Mouse (Mus musculus): Measurements from ENCODE around the gene Palld. TPM values are rescaled to one million over a fixed set of nuclear protein-coding genes. Genes with fewer than 3 reads are reported as not detected.

The Palld gene
- polyA plus RNA-seq, 1 experiment: 63.6 TPM

DNA sequence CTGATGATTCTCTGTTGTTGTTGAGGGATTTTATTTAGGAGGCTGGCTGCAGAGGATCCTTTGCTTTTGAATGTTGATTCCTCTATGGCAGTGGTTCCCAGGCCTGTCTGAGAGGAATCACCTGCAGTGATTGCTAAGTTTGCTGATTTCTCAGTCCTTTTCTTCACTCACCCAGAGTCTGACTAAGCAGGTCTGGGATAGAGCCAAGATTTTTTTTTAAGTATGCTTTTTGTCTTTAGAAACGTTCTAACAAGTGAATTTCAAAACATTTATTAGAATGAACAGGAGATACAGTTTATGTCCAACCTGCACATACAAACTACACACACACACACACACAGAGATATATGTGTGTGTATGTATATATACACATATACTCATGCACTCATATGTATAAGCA lies 211.1 kb downstream of the Palld start:
- Histone ChIP-seq H3K36me3 (ENCODE audit: control insufficient read depth, insufficient read depth, low read length, poor library complexity, severe bottlenecking) (no peaks in the 10 kb centered on the region), H3K9ac (ENCODE audit: low read depth, poor library complexity, severe bottlenecking) (no peak overlapping the region), H3K27ac (ENCODE audit: insufficient read depth, low read length) (no peak overlapping the region), H3K27me3 (ENCODE audit: control insufficient read depth, insufficient read depth, low read length, poor library complexity, severe bottlenecking) (no peaks in the 10 kb centered on the region), H3K4me1 (ENCODE audit: control insufficient read depth, insufficient read depth, low read length) (no peaks in the 10 kb centered on the region), H3K4me3 (ENCODE audit: low read depth, low read length) (no peak overlapping the region), H3K9me3 (replicated peaks; ENCODE audit: control insufficient read depth, insufficient read depth, low read length, poor library complexity, severe bottlenecking) (no peaks in the 10 kb centered on the region)
- no peak for TF ChIP-seq POLR2A (IDR thresholded peaks at IDR 0.05; ENCODE audit: insufficient read depth, low read length)
- TF ChIP-seq CTCF (IDR thresholded peaks at IDR 0.05; ENCODE audit: low read depth, low read length): no peak
- TF ChIP-seq EP300 (IDR thresholded peaks at IDR 0.05; ENCODE audit: insufficient read depth, low read depth, low read length): no peak

DNA sequence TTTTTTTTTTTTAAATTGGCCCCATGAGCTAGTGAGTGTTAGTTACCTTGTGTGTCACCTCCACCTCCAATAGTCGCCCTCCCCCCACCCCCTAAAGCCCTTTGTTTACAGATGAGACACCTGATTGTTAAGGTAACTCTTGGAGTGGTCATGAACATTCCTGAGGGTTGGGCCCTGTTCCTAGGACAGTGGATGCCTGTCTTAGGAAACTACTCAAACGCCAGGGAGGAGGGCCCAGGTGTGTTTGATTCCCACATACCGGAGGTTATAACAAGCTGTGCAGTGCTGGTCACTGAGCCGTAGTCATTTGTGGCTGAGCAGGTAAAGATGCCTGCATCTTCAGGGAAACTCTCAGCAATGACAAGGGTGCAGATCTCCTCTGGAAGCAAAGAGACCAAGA lies 215.4 kb downstream of the Palld start:
- Histone ChIP-seq H3K36me3 (ENCODE audit: control insufficient read depth, insufficient read depth, low read length, poor library complexity, severe bottlenecking) (no peaks in the 10 kb centered on the region), H3K27me3 (ENCODE audit: control insufficient read depth, insufficient read depth, low read length, poor library complexity, severe bottlenecking) (no peaks in the 10 kb centered on the region; the same call in 1 of the 2 replicates), H3K9ac (ENCODE audit: low read depth, poor library complexity, severe bottlenecking) (no peak overlapping the region), H3K27ac (ENCODE audit: insufficient read depth, low read length) (no peak overlapping the region), H3K4me1 (ENCODE audit: control insufficient read depth, insufficient read depth, low read length) (no peaks in the 10 kb centered on the region), H3K4me3 (ENCODE audit: low read depth, low read length) (no peak overlapping the region), H3K9me3 (replicated peaks; ENCODE audit: control insufficient read depth, insufficient read depth, low read length, poor library complexity, severe bottlenecking) (no peaks in the 10 kb centered on the region)
- TF ChIP-seq CTCF (IDR thresholded peaks at IDR 0.05; ENCODE audit: low read depth, low read length) (no peak), EP300 (IDR thresholded peaks at IDR 0.05; ENCODE audit: insufficient read depth, low read depth, low read length) (no peak), POLR2A (IDR thresholded peaks at IDR 0.05; ENCODE audit: insufficient read depth, low read length) (no peak)

DNA sequence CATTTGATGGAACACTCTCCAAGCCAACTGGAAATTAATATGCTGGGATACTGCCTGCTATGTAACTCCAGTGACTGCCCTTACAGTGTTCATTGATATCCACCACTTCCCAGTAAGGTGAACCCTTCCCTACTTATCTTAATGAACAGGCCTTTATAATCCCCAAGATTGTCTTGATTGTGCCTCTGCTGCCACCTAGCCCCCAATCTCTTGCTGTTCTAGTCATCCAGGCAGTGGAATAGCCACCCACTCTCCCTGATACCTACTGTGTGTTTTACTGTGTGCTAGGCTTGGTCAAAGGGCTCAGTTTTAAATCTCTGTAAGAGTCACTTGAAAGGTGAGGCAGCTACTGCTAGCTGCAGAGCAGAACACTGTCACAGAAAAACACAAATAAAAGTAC lies 216.2 kb downstream of the Palld start:
- Histone ChIP-seq H3K27ac (ENCODE audit: insufficient read depth, low read length) (no peak overlapping the region), H3K4me3 (ENCODE audit: low read depth, low read length) (no peak overlapping the region), H3K27me3 (ENCODE audit: control insufficient read depth, insufficient read depth, low read length, poor library complexity, severe bottlenecking) (no peaks in the 10 kb centered on the region; the same call in 1 of the 2 replicates), H3K9me3 (replicated peaks; ENCODE audit: control insufficient read depth, insufficient read depth, low read length, poor library complexity, severe bottlenecking) (no peaks in the 10 kb centered on the region), H3K9ac (ENCODE audit: low read depth, poor library complexity, severe bottlenecking) (no peak overlapping the region), H3K36me3 (ENCODE audit: control insufficient read depth, insufficient read depth, low read length, poor library complexity, severe bottlenecking) (no peaks in the 10 kb centered on the region), H3K4me1 (ENCODE audit: control insufficient read depth, insufficient read depth, low read length) (no peaks in the 10 kb centered on the region)
- TF ChIP-seq EP300 (IDR thresholded peaks at IDR 0.05; ENCODE audit: insufficient read depth, low read depth, low read length): no peak
- peak; percentile 42 for TF ChIP-seq CTCF (IDR thresholded peaks at IDR 0.05; ENCODE audit: low read depth, low read length)

DNA sequence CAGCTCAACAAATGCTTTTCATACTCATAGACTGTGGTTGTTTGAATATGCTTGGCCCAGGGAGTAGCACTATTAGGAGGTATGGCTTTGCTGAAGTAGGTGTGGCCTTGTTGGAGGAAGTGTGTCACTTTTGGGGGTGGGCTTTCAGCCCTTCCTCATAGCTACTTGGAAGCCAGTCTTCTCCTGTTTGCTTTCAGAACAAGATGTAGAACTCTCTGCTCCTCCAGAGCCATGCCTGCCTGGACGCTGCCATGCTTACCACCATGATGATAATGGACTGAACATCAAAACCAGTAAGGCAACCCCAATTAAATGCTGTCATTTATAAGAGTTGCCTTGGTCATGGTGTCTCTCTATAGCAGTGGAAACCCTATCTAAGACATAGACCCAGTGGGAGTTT lies 217.2 kb downstream of the Palld start:
- H3K4me3 ChIP-seq (ENCODE audit: low read depth, low read length): no peak overlapping the region
- TF ChIP-seq CTCF (IDR thresholded peaks at IDR 0.05; ENCODE audit: low read depth, low read length): no peak
- TF ChIP-seq EP300 (IDR thresholded peaks at IDR 0.05; ENCODE audit: insufficient read depth, low read depth, low read length): no peak
- no peak for TF ChIP-seq POLR2A (IDR thresholded peaks at IDR 0.05; ENCODE audit: insufficient read depth, low read length)
- H3K27ac ChIP-seq (ENCODE audit: insufficient read depth, low read length): no peak overlapping the region
- no peaks in the 10 kb centered on the region; the same call in 1 of the 2 replicates for H3K27me3 ChIP-seq (ENCODE audit: control insufficient read depth, insufficient read depth, low read length, poor library complexity, severe bottlenecking)
- H3K4me1 ChIP-seq (ENCODE audit: control insufficient read depth, insufficient read depth, low read length): no peaks in the 10 kb centered on the region
- no peak overlapping the region for H3K9ac ChIP-seq (ENCODE audit: low read depth, poor library complexity, severe bottlenecking)
- H3K9me3 ChIP-seq (replicated peaks; ENCODE audit: control insufficient read depth, insufficient read depth, low read length, poor library complexity, severe bottlenecking): no peaks in the 10 kb centered on the region
- no peaks in the 10 kb centered on the region for H3K36me3 ChIP-seq (ENCODE audit: control insufficient read depth, insufficient read depth, low read length, poor library complexity, severe bottlenecking)

DNA sequence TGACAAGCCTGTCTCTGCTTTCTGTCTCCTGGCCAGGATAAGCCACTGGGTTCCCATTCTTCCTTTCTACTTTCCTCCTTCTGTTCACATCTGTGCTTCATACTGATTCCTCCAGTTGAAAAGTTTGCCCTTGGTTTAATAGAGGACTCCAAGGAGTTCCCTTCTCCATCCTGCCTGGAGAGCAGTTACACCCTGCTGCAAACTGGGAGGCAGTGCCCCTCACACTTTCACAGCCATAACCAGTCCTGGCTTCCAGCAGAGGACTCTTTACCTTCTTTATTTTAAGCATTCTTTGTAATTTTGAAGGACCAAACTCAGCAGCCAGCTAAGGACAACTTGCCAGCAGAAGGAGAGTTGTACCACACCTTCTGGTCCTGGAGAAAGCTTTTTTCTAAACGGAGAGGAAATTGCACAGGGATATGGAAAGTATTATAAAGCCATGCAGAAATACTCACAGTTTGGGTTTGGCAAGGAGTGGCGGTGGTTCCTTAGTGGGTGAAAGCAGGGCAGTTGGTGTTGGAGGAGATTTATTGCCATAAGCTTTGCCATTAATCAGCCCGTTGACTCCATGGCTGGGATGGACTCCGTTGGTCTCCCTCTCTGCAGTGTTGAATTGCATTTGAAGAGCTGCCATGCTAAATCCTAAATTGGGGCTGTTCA lies 218.1 kb downstream of the Palld start:
- no peak overlapping the region for H3K4me3 ChIP-seq (ENCODE audit: low read depth, low read length)
- no peak overlapping the region for H3K27ac ChIP-seq (ENCODE audit: insufficient read depth, low read length)
- H3K9ac ChIP-seq (ENCODE audit: low read depth, poor library complexity, severe bottlenecking): no peak overlapping the region
- H3K27me3 ChIP-seq (ENCODE audit: control insufficient read depth, insufficient read depth, low read length, poor library complexity, severe bottlenecking): no peaks in the 10 kb centered on the region; the same call in 1 of the 2 replicates
- no peaks in the 10 kb centered on the region for H3K4me1 ChIP-seq (ENCODE audit: control insufficient read depth, insufficient read depth, low read length)
- no peaks in the 10 kb centered on the region for H3K9me3 ChIP-seq (replicated peaks; ENCODE audit: control insufficient read depth, insufficient read depth, low read length, poor library complexity, severe bottlenecking)
- TF ChIP-seq POLR2A (IDR thresholded peaks at IDR 0.05; ENCODE audit: insufficient read depth, low read length) (no peak), EP300 (IDR thresholded peaks at IDR 0.05; ENCODE audit: insufficient read depth, low read depth, low read length) (no peak), CTCF (IDR thresholded peaks at IDR 0.05; ENCODE audit: low read depth, low read length) (no peak)
- no peaks in the 10 kb centered on the region for H3K36me3 ChIP-seq (ENCODE audit: control insufficient read depth, insufficient read depth, low read length, poor library complexity, severe bottlenecking)

DNA sequence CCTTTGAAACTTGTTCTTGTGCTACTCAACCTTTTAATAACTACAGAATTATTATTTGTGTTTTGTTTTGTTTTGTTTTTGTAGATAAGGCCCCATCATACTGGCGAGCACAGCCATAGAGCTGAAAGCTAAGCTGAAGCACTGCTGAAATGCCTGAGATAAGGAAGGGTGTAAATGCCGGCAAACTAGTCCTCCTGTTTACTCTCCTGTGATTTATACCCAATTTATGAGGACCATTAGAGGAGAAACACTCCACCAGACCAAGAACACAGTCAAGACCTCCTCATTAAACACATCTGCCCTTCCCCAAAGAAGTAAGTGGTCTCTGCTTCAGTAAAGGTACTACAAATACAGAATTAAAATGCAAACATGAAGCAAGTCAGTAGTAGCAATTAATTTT lies 219.6 kb downstream of the Palld start:
- Histone ChIP-seq H3K36me3 (ENCODE audit: control insufficient read depth, insufficient read depth, low read length, poor library complexity, severe bottlenecking) (no peaks in the 10 kb centered on the region), H3K27me3 (ENCODE audit: control insufficient read depth, insufficient read depth, low read length, poor library complexity, severe bottlenecking) (no peaks in the 10 kb centered on the region; the same call in 1 of the 2 replicates), H3K9me3 (replicated peaks; ENCODE audit: control insufficient read depth, insufficient read depth, low read length, poor library complexity, severe bottlenecking) (no peaks in the 10 kb centered on the region), H3K9ac (ENCODE audit: low read depth, poor library complexity, severe bottlenecking) (no peak overlapping the region), H3K4me1 (ENCODE audit: control insufficient read depth, insufficient read depth, low read length) (no peaks in the 10 kb centered on the region), H3K4me3 (ENCODE audit: low read depth, low read length) (no peak overlapping the region), H3K27ac (ENCODE audit: insufficient read depth, low read length) (no peak overlapping the region)
- no peak for TF ChIP-seq CTCF (IDR thresholded peaks at IDR 0.05; ENCODE audit: low read depth, low read length)

Measured in ES-Bruce4 (cell line).